Mouse (Mus musculus): ENCODE measurements at regions not wholly inside any gene's neighbourhood (a gene's known extent, or its start where the extent isn't known, plus 50 kb on each side); places are given as distances from the start of the nearest gene placed in this dataset.
"Not testable (repeated sequence)": the region's sequence is repeated elsewhere in the genome, so short reads cannot be mapped to it uniquely, and the experiment has no call there.

DNA sequence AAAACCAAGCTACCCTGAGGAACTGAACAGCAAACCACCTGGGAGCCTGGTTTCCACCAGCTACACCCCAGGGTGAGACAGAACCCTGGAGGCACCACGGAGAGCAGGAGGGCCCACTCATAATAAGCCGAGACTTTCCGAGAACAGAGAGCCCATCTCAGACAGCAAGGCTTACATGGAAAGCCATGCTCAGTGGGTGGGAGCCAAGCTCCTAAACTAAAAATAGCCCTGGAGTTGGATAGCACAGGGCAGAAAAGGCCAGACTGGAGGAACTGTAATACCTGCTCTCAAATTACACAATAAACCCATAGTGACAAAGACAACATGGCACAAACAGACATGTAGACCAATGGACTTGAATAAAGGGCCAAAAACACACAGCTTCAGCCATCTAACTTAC is 69.9 kb downstream of the Fbxo4 start:
- 60% methylated on average over 3 of the region's 3 CpGs for WGBS
- no peak for ATAC-seq
- Histone ChIP-seq H3K9me3 (ENCODE audit: control insufficient read depth, low read length) (no peaks in the 10 kb centered on the region), H3K4me1 (ENCODE audit: control insufficient read depth, insufficient read depth, low read length) (no peaks in the 10 kb centered on the region), H3K27ac (ENCODE audit: low read length) (no peak overlapping the region), H3K4me3 (ENCODE audit: low read length) (no peak overlapping the region), H3K27me3 (replicated peaks; ENCODE audit: control insufficient read depth, insufficient read depth, low read length) (no peaks in the 10 kb centered on the region), H3K4me2 (ENCODE audit: low read depth, low read length) (no peak overlapping the region), H3K36me3 (ENCODE audit: control insufficient read depth, insufficient read depth, low read length) (no peaks in the 10 kb centered on the region), H3K9ac (ENCODE audit: low read depth, low read length) (no peak overlapping the region)

DNA sequence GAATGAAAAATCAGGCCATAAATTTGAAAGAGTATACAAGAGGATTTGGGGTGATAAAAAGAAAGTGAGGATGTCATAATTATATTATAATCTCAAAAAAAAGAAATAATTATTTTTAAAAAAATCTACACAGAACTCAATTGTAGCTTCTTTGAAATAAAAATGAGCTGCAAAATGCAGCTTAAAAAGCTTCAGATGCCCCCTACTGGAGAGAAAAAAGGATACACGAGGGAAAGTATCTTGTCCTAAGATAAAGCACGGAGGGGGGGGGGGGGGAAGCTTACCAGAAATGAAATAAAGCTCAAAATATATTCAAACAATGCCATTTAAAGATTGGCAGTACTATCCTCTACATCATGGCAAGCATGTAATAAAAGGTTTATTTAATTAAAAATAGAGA is 70.7 kb downstream of the Fbxo4 start:
- no peak overlapping the region for H3K9ac ChIP-seq (ENCODE audit: low read depth, low read length)
- H3K27me3 ChIP-seq (replicated peaks; ENCODE audit: control insufficient read depth, insufficient read depth, low read length), result no peaks in the 10 kb centered on the region
- H3K4me2 ChIP-seq (ENCODE audit: low read depth, low read length), result no peak overlapping the region
- no peak for ATAC-seq
- no peak overlapping the region for H3K4me3 ChIP-seq (ENCODE audit: low read length)
- no peaks in the 10 kb centered on the region for H3K36me3 ChIP-seq (ENCODE audit: control insufficient read depth, insufficient read depth, low read length)
- no peaks in the 10 kb centered on the region for H3K4me1 ChIP-seq (ENCODE audit: control insufficient read depth, insufficient read depth, low read length)
- WGBS, result 4% methylated on average over 2 of the region's 2 CpGs
- H3K9me3 ChIP-seq (ENCODE audit: control insufficient read depth, low read length), result no peaks in the 10 kb centered on the region
- no peak overlapping the region for H3K27ac ChIP-seq (ENCODE audit: low read length)

DNA sequence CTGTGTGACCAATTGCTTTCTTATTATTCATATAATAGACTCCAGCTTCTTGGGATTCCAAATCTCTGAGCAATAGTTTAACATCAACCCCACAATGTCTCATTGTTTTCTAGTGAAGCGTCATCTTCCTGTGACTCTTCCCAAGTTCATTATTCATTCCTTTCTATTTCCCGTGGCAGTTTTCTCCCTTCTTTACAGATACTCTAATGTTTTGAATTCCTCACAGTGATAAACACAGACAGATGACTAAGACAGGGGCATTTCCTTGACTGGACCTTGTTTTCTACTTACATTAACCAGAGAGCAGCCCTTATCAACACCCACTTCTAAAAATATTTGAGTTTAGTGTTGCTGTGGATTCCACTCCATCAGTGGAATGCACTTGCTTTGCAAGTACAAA is 73.8 kb downstream of the Fbxo4 start:
- Histone ChIP-seq H3K4me1 (ENCODE audit: control insufficient read depth, insufficient read depth, low read length) (no peaks in the 10 kb centered on the region), H3K27me3 (replicated peaks; ENCODE audit: control insufficient read depth, insufficient read depth, low read length) (no peaks in the 10 kb centered on the region), H3K4me2 (ENCODE audit: low read depth, low read length) (no peak overlapping the region), H3K9ac (ENCODE audit: low read depth, low read length) (no peak overlapping the region), H3K4me3 (ENCODE audit: low read length) (no peak overlapping the region), H3K36me3 (ENCODE audit: control insufficient read depth, insufficient read depth, low read length) (no peaks in the 10 kb centered on the region), H3K27ac (ENCODE audit: low read length) (no peak overlapping the region), H3K9me3 (ENCODE audit: control insufficient read depth, low read length) (no peaks in the 10 kb centered on the region)
- no peak for ATAC-seq
- 38% methylated on average over 2 of the region's 2 CpGs for WGBS

DNA sequence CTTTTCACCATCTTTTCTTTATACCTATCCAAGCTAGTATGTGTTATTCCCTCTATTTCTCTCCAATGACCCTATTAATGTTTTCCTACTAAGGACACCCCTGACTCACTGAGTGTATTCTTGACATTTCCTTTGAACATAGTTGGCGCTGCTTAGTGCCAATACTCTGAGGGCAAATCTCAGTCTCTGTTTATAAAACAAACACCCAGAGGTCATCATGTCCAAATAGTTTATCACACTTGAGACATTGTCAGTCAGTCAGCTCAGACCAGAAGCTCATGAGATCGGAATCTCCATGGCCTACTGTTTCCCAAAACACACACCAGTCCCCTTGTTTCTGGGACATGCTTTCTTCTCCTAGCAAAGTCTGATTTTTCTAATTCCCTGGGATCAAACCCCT is 100.9 kb downstream of the Fbxo4 start:
- Histone ChIP-seq H3K9me3 (ENCODE audit: control insufficient read depth, low read length) (no peaks in the 10 kb centered on the region), H3K27me3 (replicated peaks; ENCODE audit: control insufficient read depth, insufficient read depth, low read length) (no peaks in the 10 kb centered on the region), H3K4me3 (ENCODE audit: low read length) (no peak overlapping the region), H3K4me1 (ENCODE audit: control insufficient read depth, insufficient read depth, low read length) (no peaks in the 10 kb centered on the region), H3K4me2 (ENCODE audit: low read depth, low read length) (no peak overlapping the region), H3K9ac (ENCODE audit: low read depth, low read length) (no peak overlapping the region), H3K36me3 (ENCODE audit: control insufficient read depth, insufficient read depth, low read length) (no peaks in the 10 kb centered on the region), H3K27ac (ENCODE audit: low read length) (no peak overlapping the region)
- ATAC-seq, result no peak
- 52% methylated on average over 2 of the region's 2 CpGs for WGBS

DNA sequence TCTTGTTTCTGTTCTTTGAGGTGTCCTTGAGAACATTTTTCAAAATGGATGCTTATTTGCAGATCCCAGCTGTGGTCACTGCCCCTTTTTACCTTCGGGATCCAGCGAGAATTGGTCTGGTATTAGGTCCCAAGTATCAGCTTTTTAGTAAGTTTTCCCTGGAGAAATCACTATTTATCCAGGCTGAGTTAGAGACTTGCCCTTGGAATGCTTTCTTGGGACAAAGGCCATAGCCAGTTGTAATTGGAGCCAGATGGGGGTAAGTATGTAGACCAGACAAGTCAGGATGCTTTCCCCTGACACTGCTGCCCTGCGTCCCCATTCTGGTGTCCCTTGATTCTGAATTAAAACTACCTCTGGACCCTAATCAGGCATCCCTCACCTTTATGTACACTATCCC is 101.9 kb downstream of the Fbxo4 start:
- ATAC-seq, result no peak
- 87% methylated on average over 3 of the region's 3 CpGs for WGBS

DNA sequence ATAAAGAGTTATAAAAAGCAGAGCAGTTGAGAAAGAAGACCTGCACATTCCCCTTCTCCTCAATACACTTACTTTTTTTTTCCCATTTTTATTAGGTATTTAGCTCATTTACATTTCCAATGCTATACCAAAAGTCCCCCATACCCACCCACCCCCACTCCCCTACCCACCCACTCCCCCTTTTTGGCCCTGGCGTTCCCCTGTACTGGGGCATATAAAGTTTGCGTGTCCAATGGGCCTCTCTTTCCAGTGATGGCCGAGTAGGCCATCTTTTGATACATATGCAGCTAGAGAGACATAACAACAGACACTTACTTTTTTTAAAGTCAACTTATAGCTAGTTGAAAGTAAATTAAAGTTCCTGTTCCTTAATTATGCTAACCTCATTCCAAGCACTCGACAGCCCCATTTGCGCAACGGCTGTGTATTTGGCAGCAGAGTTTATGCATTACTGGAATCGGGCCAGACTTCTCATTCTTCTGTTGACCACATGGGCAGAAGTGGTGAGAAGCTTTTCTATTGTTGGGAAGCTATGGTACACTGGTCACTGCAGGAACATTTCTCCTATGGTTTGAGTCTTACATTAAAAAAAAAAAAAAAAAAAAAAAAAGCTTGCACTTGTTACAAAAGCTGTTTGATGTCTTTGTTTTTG is 104.0 kb downstream of the Fbxo4 start:
- ATAC-seq; H3K9me3 ChIP-seq (ENCODE audit: control insufficient read depth, low read length); H3K4me2 ChIP-seq (ENCODE audit: low read depth, low read length); H3K9ac ChIP-seq (ENCODE audit: low read depth, low read length); H3K4me1 ChIP-seq (ENCODE audit: control insufficient read depth, insufficient read depth, low read length); H3K27me3 ChIP-seq (replicated peaks; ENCODE audit: control insufficient read depth, insufficient read depth, low read length); H3K27ac ChIP-seq (ENCODE audit: low read length); H3K36me3 ChIP-seq (ENCODE audit: control insufficient read depth, insufficient read depth, low read length); H3K4me3 ChIP-seq (ENCODE audit: low read length): not testable (repeated sequence)
- 67% methylated on average over 6 of the region's 7 CpGs for WGBS

More for the DNA sequence above, 101.9 kb downstream of the Fbxo4 start:
- H3K9me3 ChIP-seq (ENCODE audit: control insufficient read depth, low read length), result no peaks in the 10 kb centered on the region
- no peak overlapping the region for H3K27ac ChIP-seq (ENCODE audit: low read length)
- H3K4me1 ChIP-seq (ENCODE audit: control insufficient read depth, insufficient read depth, low read length), result no peaks in the 10 kb centered on the region
- no peak overlapping the region for H3K4me3 ChIP-seq (ENCODE audit: low read length)
- no peaks in the 10 kb centered on the region for H3K36me3 ChIP-seq (ENCODE audit: control insufficient read depth, insufficient read depth, low read length)
- no peak overlapping the region for H3K9ac ChIP-seq (ENCODE audit: low read depth, low read length)
- no peaks in the 10 kb centered on the region for H3K27me3 ChIP-seq (replicated peaks; ENCODE audit: control insufficient read depth, insufficient read depth, low read length)
- H3K4me2 ChIP-seq (ENCODE audit: low read depth, low read length), result no peak overlapping the region

DNA sequence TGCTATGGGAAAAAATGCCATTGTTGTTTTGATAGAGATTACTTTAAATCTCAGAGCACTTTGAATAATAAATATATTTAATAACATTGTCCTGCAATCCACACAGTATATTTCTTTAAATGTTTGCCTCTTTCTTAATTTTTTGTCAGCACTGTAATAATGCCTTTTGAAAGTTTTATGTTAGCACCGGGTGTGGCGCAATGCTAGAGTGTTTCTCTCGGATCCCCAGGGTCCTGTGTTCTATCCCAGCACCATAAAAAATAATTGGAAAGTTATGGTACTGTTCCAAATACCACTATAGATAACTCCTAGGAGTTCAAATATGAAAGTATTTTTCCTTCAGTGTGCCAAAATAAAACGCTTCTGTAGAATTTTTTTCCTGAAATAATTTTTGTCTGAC is 147.6 kb downstream of the Fbxo4 start:
- no peaks in the 10 kb centered on the region for H3K4me1 ChIP-seq (ENCODE audit: control insufficient read depth, insufficient read depth, low read length)
- 84% methylated on average over 4 of the region's 4 CpGs for WGBS
- no peaks in the 10 kb centered on the region for H3K9me3 ChIP-seq (ENCODE audit: control insufficient read depth, low read length)
- H3K27ac ChIP-seq (ENCODE audit: low read length), result no peak overlapping the region
- no peaks in the 10 kb centered on the region for H3K36me3 ChIP-seq (ENCODE audit: control insufficient read depth, insufficient read depth, low read length)
- no peak overlapping the region for H3K4me2 ChIP-seq (ENCODE audit: low read depth, low read length)
- H3K4me3 ChIP-seq (ENCODE audit: low read length), result no peak overlapping the region
- no peaks in the 10 kb centered on the region for H3K27me3 ChIP-seq (replicated peaks; ENCODE audit: control insufficient read depth, insufficient read depth, low read length)
- no peak for ATAC-seq
- H3K9ac ChIP-seq (ENCODE audit: low read depth, low read length), result no peak overlapping the region

DNA sequence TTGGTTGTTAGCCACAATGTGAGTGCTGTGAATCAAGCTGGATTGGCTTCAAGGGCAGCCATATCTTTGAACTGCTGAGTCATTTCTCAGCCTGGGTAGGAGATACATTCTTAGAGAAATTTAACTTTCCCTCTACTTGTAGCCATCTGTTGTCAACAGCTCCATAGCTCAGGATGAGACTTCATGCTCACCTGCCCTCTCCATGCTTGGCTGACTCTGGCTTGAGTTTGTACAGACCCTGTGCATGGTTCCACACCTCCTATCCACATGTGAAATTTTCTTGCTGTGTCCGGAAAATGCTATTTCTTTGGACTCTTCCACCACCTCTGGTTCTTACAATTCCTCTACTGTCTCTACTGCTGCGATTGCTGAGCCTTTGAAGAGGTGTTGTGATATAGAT is 173.9 kb downstream of the Fbxo4 start:
- Histone ChIP-seq H3K4me2 (ENCODE audit: low read depth, low read length) (no peak overlapping the region), H3K4me1 (ENCODE audit: control insufficient read depth, insufficient read depth, low read length) (no peaks in the 10 kb centered on the region), H3K27me3 (replicated peaks; ENCODE audit: control insufficient read depth, insufficient read depth, low read length) (no peaks in the 10 kb centered on the region), H3K36me3 (ENCODE audit: control insufficient read depth, insufficient read depth, low read length) (no peaks in the 10 kb centered on the region), H3K9ac (ENCODE audit: low read depth, low read length) (no peak overlapping the region), H3K27ac (ENCODE audit: low read length) (no peak overlapping the region), H3K4me3 (ENCODE audit: low read length) (no peak overlapping the region), H3K9me3 (ENCODE audit: control insufficient read depth, low read length) (no peaks in the 10 kb centered on the region)
- 84% methylated on average over 2 of the region's 2 CpGs for WGBS
- ATAC-seq, result no peak

DNA sequence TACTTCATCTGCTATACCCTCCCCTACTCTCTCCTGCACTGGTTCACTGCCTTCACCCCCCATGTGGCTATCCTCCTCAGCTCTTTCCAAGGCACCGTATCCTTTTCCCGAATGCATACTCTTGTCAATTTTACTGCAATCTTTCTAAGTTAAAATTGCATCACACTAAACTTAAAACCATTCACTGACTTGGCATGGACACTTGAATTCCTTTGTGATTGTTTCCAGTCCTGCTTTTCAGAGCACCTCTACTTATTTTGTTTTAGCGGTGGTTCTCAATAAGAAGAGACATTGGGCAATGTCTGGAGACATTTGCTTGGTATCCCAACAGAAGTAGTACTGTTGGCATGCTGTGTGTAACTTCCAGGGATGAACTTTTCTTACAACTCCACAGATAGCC is 192.6 kb upstream of the Ghr start:
- H3K27me3 ChIP-seq (replicated peaks; ENCODE audit: control insufficient read depth, insufficient read depth, low read length), result no peaks in the 10 kb centered on the region
- H3K9ac ChIP-seq (ENCODE audit: low read depth, low read length), result no peak overlapping the region
- no peak for ATAC-seq
- H3K4me3 ChIP-seq (ENCODE audit: low read length), result no peak overlapping the region
- no peaks in the 10 kb centered on the region for H3K9me3 ChIP-seq (ENCODE audit: control insufficient read depth, low read length)
- H3K27ac ChIP-seq (ENCODE audit: low read length), result no peak overlapping the region
- no peak overlapping the region for H3K4me2 ChIP-seq (ENCODE audit: low read depth, low read length)
- no peaks in the 10 kb centered on the region for H3K36me3 ChIP-seq (ENCODE audit: control insufficient read depth, insufficient read depth, low read length)
- 85% methylated on average over 3 of the region's 3 CpGs for WGBS
- H3K4me1 ChIP-seq (ENCODE audit: control insufficient read depth, insufficient read depth, low read length), result no peaks in the 10 kb centered on the region

DNA sequence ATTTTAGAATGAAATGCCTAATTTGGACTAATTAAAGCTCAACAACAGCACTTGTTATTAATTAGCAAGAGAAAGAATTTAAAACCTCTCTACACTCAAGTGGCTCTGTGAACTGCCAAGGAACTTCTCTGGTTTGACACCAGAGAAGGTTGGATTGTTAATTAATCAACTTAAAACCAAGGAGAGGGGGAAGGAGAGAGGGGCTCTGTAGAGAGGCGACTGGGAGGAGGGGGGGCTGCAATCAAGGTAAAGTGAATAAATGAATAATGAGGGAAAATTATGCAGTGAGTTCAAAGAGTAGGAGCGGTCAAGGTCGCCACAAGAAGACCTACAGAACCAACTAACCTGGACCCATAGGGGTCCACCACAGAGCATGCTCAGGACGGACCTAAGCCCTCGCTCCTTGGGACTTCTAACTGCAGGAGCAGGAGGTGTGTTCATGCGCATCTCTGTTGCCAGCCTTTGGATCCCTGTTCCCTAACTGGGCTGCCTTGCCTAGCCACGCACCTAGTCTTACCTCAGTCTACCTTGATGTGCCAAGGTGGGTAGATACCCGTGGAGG is 189.0 kb upstream of the Ghr start:
- H3K4me1 ChIP-seq (ENCODE audit: control insufficient read depth, insufficient read depth, low read length), result no peaks in the 10 kb centered on the region
- H3K4me3 ChIP-seq (ENCODE audit: low read length), result no peak overlapping the region
- no peak overlapping the region for H3K27ac ChIP-seq (ENCODE audit: low read length)
- H3K4me2 ChIP-seq (ENCODE audit: low read depth, low read length), result no peak overlapping the region
- no peak for ATAC-seq
- no peak overlapping the region for H3K9ac ChIP-seq (ENCODE audit: low read depth, low read length)
- H3K36me3 ChIP-seq (ENCODE audit: control insufficient read depth, insufficient read depth, low read length), result no peaks in the 10 kb centered on the region
- H3K27me3 ChIP-seq (replicated peaks; ENCODE audit: control insufficient read depth, insufficient read depth, low read length), result no peaks in the 10 kb centered on the region
- WGBS, result 81% methylated on average over 8 of the region's 8 CpGs
- H3K9me3 ChIP-seq (ENCODE audit: control insufficient read depth, low read length), result no peaks in the 10 kb centered on the region

All from intestine, embryonic 16.5 days (tissue).